Mouse (Mus musculus) kidney, postnatal 14 days (tissue): Measurements from ENCODE around the gene Il1rl1.

ENCODE experiments used
- DNase-seq: peaks from one replicate; pipeline ENCODE4 v3.0.0; 2022; ENCODE audit warnings: mixed read lengths

The Il1rl1 gene

GRCm38 (mm10) chr1:40428910-40429675, at the start of gene Il1rl1:
Gene Il1rl1, plus strand, starts transcription at chr1:40429570.
- DNase-seq, result no peak

GRCm38 (mm10) chr1:40380111-40380510, 49.3 kb upstream of the Il1rl1 start:
- peak; percentile 70 for DNase-seq

- no peak for DNase-seq
Measured at GRCm38 (mm10) chr1:40380990-40381389, 48.4 kb upstream of the Il1rl1 start.

- DNase-seq, result no peak
Measured at GRCm38 (mm10) chr1:40382841-40383240, 46.5 kb upstream of the Il1rl1 start.

GRCm38 (mm10) chr1:40384931-40385545, 44.3 kb upstream of the Il1rl1 start:
- no peak for DNase-seq

- no peak for DNase-seq
Measured at GRCm38 (mm10) chr1:40391374-40391773, 38.0 kb upstream of the Il1rl1 start.

GRCm38 (mm10) chr1:40392535-40392934, 36.8 kb upstream of the Il1rl1 start:
- DNase-seq, result no peak

- DNase-seq, result no peak
Measured at GRCm38 (mm10) chr1:40393214-40393613, 36.2 kb upstream of the Il1rl1 start.

- DNase-seq, result no peak
Measured at GRCm38 (mm10) chr1:40399639-40400038, 29.7 kb upstream of the Il1rl1 start.

GRCm38 (mm10) chr1:40404682-40405081, 24.7 kb upstream of the Il1rl1 start:
- no peak for DNase-seq

- no peak for DNase-seq
Measured at GRCm38 (mm10) chr1:40409882-40410281, 19.5 kb upstream of the Il1rl1 start.

- DNase-seq, result no peak
Measured at GRCm38 (mm10) chr1:40413039-40413438, 16.3 kb upstream of the Il1rl1 start.

GRCm38 (mm10) chr1:40414276-40414675, 15.1 kb upstream of the Il1rl1 start:
- DNase-seq, result no peak

- no peak for DNase-seq
Measured at GRCm38 (mm10) chr1:40414863-40415656, 14.3 kb upstream of the Il1rl1 start.

- DNase-seq, result no peak
Measured at GRCm38 (mm10) chr1:40417034-40417433, 12.3 kb upstream of the Il1rl1 start.

- DNase-seq, result no peak
Measured at GRCm38 (mm10) chr1:40418512-40418911, 10.9 kb upstream of the Il1rl1 start.

GRCm38 (mm10) chr1:40423892-40424291, 5.5 kb upstream of the Il1rl1 start:
- no peak for DNase-seq

GRCm38 (mm10) chr1:40427270-40427669, 2.1 kb upstream of the Il1rl1 start:
- no peak for DNase-seq

- DNase-seq, result no peak
Measured at GRCm38 (mm10) chr1:40427901-40428300, 1.5 kb upstream of the Il1rl1 start.

GRCm38 (mm10) chr1:40430143-40430834, 919 bp downstream of the Il1rl1 start:
- no peak for DNase-seq

GRCm38 (mm10) chr1:40432169-40432568, 2.8 kb downstream of the Il1rl1 start:
- no peak for DNase-seq

- DNase-seq, result no peak
Measured at GRCm38 (mm10) chr1:40435936-40436335, 6.6 kb downstream of the Il1rl1 start.

GRCm38 (mm10) chr1:40437340-40437739, 8.0 kb downstream of the Il1rl1 start:
- no peak for DNase-seq
